Mouse (Mus musculus) frontal cortex, postnatal 36 days (tissue): ENCODE results near the gene Astl.

Experiments used
- DNase-seq, 2 experiments: peaks; one replicate each; pipeline ENCODE4 v3.0.0; 2022; ENCODE audit warnings: low spot score in 2 of 2

Astl gene

DNA sequence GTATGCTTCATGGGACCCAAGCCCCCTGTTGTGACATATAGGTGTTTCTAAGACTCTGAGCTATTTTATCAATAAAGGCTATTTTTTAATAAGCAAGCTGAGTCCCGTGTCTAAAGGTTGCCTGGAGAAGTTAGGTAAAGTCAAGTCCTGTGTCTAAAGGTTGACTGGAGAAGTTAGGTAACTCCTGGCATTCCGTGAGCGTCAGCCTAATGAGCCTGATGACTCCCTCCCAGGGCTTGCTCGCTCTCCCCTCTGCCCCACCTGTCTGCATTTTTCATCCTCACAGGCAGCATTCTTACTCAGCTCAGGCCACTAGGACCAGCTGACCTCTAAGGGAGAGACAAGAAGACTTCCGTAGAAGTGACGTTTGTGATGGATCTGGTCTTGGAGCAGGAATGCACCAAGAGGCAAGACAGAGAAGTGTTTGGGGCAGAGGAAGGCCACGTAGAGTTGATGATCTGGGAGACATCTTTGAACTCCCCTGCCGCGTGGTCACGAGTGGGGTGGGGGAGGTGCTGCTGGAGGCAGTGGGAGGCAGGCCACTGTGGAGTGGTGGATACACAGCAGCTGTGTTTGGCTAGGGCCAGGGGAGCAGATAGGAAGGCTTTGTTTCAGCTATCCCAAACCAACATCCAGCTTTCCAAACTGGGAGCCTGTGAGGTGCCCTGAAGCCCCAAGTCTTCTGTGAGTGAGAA is 28.8 kb downstream of the Astl start:
- no peak for DNase-seq

DNA sequence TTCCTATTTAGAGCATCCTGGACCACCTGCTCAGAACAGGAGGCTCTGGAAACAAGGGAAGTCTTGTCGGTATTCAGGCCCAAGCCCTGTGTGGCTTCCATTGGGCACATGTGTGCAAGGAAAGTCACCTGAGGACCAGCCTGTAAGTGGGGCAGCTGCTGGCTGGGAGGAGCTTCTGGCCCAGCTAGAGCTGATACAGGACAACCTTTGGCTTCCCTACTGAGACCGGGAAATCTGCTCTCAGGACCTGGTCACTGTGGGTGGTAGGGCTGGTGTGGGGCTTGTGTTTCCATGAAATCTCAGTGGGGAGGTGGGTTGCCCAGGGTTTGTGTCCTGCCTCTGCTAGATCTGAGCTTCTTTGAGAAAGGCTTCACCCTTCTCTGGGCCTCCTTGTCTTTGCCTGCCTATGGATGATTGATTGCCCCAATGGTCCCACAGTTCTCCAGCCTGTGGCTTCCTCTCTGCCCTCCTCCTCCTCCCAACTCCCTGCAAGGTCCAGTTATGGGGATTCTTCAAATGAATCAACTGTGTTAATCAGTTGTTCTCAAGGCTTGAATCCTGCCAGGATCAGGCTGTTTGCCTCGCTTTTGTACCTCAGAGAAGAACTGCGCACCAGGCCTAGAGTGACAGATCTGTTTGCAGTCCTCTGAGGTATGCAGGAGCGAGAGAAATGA is 31.4 kb downstream of the Astl start:
- DNase-seq, result no peak

DNA sequence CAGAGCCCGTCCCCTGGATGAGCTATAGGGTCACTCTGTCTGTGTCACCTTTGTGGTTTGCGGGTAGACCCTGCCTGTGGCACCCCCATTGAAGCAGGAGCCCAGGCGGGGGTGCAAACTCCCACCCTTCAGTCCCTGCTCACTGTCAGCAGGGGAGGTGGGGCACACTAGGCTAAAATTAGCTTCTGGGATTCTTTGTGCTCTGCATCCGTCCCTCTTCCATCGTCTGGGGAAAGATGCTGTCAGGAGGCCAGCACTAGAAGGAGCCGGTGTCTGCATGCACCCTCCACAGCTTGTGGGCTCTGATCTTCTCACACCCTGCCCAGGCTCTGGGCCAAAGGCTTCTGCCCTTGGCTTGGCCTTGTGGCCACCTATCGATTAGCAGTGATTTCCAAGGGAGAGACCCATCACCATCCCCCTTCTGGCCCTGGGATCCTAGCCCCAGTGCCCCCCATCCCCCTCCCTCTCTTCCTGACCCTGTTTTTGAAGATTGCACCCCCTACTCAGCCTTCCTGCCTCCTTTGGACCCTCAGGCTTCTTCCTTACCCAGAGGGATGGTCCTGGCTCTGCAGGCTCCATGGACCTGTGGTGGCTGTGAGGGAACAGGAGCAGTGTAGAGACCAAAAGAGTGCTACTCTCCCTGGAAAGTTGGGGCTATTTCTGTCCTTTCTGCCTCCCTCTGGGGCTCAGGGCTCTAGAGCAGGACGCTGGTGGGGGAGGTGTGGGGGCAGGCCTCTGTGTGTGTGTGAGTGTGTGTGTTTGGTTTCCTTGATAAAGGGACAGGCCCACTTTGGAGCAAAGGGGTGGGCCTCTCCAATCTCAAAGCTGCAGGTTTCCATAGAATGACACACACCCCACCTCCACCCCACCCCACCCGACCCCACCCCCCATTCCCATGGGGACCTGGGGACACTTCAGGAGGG is 32.4 kb downstream of the Astl start:
- no peak for DNase-seq

DNA sequence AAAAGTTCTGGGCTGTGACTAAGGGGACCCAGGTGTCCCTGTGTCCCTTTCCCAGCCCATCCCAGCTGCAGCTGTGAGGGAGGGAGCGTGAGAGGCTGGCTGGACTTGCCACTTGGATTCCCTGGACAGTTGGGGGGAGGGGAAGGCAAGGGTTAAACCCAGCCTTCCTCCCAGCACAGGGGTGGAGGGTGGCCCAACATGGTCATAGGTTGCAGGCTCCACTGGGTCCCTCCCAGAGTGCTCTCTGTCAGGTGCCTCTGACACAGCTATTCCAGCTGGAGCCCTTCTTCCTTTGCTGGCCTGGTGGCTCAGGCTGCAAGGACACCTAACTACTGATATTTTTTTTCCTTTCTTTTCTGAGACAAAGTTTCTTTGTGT is 33.0 kb downstream of the Astl start:
- no peak for DNase-seq

DNA sequence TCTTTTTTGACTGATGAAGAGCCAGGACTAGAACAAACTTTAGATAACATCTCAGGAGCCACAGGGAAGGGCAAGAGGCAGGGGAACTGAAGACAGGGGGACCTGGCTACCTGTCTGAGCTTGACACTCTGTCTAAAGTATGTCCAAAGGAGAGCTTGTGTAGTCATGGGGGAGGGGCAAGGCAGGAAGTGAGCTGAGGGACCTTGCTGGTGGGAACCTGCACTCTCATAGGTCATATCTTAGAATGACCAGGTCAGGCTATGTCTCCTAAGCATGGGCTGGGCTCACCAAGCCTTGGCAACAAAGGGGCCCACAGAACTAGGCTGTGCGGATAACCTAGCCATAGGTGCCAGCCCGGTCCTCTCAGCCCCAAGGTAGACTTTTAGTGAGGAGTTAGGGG is 33.6 kb downstream of the Astl start:
- no peak for DNase-seq

DNA sequence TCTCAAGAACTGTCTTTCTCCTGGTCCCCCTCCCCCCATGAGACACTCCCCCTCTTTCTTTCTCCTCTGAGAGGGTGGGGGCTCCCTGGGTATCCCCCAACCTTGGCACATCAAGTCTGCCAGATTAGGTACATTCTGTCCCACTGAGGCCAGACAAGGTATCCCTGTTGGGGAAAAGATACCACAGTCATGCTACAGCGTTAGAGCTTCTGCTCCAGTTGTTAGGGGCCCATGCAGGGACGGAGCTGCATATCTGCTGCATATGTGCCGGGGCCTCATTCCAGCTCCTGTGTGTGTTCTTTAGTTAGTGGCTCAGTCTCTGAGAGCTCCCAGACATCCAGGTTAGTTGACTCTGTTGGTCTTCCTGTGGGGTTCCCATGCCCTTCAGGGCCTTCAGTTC is 35.7 kb downstream of the Astl start:
- DNase-seq, result no peak

DNA sequence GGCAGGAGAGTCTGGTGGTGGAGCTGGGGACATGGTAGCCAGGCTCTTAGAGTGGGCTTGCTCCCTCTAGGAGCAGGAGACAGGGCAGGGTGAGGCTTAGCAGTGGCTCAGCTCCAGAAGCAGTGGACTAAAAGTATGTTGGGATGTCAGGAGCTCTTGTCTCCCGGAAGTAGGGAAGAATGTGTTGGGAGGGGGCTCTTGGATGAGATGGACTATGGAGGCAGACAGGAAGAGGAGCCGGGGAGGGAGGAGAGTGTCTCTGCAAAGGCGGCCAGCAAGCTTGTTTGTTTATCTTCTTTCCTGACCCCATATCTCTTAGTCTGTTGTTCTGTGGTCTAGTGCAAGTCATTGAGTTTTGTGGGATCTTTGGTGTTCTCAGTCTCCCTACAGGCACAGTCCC is 36.6 kb downstream of the Astl start:
- no peak for DNase-seq

DNA sequence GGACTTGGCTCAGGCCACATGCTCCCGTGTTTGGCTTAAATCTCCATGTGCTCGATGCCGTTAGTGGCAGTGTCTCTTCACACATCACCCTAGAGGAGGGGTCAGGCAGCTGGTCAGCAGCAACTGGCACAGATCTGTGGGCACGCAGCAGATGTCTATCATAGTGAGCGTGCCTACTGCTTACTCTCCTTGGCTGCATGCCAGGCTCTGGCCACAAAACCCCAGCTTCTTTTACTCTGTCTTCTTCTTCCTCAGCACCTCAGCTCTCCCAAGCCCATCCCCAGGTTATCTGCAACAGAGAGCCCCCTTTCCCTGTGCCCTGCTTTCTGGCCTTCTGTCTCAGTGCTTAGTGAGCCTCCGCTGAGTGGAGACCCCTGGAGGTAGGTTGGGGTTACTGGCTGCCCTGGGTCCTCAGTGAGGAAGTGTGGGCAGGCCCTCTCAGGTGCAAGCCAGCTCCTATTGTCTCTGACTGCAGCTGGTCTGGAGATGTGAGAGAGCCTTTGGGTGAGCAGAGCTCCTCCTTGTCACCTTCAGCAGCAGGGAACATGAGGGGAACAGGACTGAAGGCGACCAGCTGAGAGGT is 37.4 kb downstream of the Astl start:
- DNase-seq, result no peak

DNA sequence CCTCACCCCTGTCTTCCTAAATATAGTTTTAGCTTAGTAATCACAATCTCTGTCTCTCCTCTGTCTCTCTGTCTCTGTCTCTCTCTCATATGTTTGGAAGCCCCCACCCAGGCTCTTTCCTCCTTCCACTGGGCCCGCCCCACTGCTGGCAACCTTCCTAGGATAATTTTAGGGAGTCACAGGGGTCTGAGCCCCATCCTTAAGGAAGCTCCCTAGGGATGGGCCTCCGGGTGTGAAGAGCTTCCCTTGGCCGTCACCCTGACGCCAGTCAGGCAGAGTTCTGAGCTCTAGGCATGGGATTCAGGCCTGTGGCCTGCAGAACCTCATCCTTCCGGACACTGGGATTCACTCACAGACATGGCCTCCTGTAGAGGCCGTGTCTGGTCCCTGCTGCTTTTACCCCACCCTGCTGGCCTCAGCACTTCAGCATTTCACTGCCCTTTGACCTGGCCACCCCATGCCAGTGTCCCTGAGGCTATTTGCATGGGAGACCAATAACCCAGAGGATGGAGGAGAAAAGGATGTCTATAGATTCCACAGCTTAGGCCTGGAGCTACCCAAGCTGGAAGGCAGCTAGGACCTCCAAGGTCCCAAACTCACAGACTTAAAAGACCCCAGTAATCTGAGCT is 38.1 kb downstream of the Astl start:
- DNase-seq, result no peak

DNA sequence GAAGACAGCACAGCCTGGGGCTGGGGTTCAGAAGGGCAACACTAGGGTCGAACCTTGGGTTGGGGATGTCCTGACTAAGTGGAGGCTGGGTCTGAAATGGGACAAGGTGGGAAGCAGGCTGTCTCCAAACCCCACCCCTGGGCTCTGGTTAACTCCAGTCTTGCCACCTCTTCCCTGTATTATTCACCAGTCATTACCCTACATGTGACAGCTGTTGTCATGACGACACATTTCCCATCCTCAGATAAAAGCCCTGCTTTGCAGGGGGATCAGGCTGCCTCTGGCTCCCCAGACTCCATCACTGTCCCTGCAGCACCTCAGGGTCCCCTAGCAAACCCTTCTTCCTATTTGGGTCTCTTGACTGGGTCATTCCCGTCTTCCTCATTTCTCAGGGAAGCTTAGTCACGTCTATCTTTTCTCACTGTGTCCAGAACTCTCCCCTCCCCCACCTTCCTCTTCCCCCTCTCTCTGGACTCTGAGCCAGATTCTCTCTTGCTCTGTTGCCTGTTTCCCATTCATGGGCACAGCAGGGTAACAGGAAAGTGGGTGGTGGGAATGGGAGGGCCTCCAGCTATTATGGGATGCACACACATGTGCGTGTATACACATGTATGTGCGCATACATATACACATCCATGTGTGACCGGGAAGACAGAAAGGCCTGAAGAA is 39.6 kb downstream of the Astl start:
- DNase-seq, result no peak

DNA sequence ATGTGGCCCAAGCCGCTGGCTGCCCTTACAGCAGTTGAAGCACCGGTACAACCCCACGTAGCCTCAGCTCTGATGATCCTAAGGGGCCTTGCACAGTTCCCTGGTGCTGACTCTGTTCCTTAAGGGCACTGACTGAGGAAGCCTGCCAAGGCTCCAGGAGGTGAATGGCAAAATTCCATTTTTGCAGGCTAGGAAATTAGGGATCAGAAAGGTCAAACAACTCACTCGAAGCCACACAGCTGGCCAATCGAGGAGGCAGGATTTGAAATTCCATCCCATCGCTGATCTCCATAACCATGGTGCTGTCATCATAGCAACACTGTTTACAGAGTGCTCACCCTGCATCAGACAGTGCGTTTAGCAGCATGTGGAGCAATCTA is 40.2 kb downstream of the Astl start:
- no peak for DNase-seq

DNA sequence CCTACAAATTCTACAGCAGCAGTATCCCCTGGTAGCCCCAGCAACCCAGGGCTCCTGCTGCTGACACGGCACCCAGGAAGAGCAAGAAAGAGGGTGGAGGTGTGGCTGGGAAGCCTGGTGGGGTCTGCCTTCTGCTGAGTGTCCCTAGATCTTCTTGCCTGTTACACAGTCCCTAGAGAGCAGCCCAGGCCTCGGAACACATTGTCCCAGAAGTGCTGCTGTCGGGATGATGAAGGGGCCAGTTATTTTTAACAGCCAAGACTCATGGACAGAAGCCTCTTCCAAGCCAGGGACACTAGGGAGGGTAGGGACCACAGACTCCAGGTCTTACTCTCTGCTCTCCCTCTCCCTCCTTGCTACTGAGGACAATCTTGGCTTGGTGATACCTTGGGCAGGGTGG is 40.8 kb downstream of the Astl start:
- DNase-seq, result no peak

DNA sequence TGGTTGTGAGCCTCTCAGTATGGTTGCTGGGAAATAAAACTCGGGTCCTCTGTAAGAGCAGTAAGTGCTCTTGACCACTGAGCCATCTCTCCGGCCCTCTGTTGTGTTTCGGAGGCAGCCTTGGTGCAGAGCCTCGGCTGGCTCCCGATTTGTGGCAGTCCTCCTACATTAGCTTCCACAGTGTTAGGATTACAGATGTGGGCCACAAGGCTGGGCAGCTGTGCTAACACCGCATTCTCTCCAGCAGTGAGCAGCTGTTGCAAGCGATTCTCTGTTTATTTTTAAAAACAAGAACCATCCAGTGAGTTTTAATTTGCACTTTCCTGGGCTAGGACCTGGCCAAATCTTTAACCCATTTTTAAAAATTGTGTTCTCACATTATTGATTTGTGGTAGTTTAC is 45.4 kb downstream of the Astl start:
- DNase-seq, result no peak

DNA sequence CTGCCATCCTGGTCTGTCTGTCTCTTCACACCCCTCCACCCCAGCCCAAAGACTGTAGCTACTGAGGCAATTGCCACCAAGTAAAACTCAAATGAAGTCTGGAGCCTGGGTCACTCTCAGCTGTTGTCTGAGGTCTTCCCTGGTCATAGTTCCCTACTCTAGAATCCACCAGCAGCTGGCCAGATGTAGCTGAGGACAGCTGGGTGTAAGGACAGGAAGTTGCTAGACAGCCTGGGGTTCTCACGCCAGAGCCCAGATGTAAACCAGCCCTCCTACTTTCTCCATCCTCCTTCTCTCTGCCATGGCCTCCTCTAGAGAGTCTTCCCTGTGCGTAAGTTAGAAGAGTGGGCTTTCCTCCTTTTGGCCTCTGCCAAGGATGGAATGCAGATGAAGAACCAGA is 49.1 kb downstream of the Astl start:
- DNase-seq, result no peak

DNA sequence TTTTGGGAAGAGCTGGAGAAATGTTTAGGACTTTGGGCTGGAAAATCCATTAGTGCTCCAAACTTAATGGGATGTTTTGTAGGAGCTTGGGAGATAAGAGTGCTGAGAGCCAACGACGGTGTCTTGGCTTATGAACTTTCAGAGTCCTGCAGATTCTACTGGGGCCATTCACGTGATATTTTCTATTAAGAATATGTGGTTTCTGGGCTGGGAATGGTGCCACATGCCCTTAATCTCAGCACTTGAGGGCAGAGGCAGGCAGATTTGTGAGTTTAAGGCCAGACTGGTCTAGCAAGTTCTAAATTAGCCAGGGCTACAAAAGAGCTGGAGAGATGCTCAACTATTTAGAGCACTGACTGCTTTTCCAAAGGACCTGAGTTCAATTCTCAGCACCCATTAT is 51.9 kb downstream of the Astl start:
- DNase-seq, result no peak

DNA sequence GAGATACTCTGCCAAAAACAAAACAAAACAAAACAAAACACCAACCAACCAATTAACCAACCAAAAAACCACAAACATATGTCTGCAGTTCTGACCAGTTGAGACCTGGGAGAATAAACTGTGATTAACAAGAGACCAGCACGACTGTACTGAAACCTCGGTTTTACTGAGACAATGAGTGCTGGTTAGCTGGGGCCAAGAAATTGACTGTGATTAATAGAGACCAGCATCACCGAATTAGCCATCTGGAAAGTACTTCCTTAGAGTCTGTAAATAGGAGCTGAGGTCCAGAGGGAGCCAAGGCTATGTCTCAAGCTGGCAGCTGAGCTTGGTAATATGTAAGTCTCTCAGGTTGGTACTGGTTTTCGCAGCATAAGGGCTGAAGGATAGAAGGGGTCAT is 52.4 kb downstream of the Astl start:
- no peak for DNase-seq

DNA sequence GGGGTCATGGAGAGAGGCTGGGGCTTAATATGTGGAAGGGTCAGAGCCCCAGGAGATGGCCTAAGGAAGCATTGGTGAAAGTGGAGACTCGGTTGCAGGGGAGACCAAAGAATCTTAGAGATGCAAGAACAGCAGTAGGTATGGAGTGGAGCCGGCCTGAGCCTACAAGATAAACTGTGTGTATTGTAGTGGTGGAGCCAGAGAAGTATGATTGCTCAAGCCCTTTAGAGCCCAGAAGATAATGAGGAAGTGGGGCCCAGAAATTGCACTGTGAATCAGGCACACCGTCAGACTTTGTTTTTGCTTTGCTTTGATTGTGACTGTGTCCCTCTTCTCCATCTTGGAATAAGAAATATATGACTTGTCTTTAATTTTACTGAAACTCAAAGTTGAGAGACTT is 52.9 kb downstream of the Astl start:
- DNase-seq, result no peak

DNA sequence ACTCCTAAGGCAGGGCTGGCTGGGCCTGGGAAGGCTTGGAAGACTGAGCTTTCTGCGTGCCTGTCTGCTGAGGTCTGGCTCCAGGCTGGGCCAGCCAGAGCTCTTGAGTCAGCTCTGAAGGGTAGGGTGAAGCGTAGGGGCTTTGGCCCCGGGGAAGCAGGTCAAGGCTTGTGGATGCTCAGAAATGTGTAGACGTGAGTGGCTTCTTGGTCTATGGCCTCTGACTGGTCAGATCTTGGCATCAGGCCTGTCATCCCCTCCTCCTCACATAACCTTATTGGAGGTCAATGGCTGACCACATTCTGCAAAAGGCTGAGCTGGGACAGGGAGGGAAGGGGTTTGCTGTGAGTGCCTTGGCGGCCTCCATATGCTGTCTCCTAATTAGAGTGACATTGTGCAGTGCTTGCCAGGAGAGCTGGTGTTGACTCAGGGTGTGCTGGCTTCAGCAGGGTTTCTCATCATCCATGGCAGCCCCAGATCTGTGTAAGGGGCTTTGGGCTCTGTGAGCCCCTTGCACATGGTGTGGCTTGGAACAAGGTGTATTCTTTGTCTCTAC is 56.2 kb downstream of the Astl start:
- DNase-seq, result no peak

DNA sequence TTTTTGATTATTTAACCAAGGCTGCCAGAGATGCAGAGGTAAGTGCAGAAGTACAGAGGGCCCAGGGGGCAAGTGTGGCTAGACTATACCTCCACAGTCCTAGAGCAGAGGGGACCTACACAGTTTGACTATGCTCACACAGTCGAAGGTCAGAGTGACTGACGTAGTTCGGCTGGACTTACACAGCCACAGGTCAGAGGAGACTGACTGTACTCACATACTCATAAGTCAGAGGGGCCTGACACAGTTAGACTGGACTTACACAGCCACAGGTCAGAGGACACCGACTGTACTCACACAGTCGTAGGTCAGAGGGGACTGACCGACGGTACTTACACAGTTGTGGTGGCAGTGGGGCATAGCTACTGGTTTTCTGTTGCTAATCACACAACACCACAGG is 60.3 kb downstream of the Astl start:
- no peak for DNase-seq
